Mouse (Mus musculus): Measurements from ENCODE around the gene Cdh4.

Cdh4 gene

DNA sequence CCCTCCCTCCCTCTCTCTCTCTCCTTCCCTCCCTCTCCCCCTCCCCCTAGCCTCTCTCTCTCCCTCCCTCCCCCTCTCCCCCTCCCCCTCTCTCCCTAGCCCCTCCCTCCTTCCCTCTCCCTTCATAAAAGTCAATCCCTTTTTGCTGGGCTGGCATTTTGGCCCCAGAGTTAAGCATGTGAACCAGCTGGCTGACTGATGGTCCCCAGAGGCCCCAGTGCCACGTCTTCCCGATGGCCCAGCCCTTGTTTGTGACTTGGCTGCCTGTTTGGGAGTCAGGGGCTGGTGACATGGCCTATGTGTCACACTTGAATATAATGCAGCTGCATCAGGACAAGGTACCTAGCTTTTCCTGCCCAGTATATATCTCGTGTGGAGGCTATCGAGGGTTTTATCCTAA lies 96.3 kb downstream of the Cdh4 start:
- no peak for DNase-seq (ENCODE audit: low spot score in 2 of 2)

DNA sequence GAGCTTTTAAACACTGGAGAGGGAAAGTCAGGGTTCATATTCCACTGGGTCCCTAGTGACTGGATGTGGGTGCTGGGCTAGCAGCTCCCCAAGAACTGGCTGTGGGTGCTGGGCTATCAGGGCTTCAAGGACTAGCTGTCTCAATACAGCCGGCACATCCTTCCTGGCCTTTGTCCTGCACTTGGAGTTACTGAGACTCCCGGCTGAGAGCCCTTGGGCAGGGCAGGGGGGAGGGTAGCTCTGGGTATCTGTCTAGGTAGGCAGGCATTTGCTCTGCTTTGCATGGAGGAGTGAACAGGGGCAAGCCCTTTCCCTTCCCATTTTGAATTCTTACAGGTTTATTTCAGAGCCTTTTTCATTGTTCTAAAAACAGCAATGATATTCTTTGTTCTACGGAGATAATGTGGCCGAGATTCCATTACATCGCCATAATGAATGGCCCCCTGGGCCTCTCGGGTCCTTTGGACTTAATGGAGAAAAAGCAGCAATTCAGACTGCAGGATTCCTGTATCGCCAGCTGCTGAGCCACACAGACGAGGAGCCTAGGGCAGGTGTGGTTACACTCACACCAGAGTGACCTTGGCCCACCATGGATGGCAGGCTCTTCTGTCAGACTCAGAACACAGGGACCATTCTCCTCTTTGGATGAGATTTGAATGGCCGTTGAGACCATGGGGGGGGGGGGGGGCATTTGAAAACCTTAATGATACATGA lies 97.5 kb downstream of the Cdh4 start:
- DNase-seq (ENCODE audit: low spot score in 2 of 2) = no peak

DNA sequence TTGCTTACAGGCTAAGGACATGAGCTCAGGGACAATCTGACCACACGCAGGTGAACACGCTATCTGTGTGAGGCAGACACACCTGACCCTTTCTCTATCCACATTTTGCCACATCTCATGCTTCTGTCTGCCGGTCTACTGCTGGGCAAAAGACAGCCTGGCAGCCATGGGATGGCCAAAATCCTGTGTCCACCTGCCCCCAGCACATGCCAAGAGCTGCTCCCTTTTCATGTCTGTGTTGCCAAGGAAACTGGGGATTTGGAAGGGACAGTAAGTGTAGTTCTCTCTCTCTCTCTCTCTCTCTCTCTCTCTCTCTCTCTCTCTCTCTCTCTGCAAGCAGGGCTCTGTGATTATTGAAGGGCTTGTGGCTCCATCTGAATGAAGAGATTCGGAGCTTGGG lies 98.9 kb downstream of the Cdh4 start:
- DNase-seq (ENCODE audit: low spot score in 2 of 2) = no peak

DNA sequence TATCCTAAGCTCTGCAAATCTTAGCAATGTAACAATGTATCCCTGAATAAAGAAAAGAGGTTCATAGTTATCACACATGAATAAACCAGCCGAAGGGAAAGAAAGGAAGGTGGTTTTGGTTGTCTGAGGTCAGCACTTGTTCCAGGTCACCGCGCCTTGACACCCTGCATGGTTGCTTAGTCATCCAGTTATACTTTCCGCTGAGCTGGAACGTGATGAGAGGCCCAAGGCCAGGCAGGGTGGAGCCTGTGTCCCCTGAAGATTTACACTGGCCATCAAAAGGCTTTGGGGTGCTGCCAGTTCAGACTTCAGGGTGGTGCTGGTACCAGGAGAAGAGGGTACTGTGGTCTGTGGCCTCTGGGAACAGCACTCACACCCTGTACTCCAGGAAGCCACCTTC lies 105.4 kb downstream of the Cdh4 start:
- DNase-seq (ENCODE audit: low spot score in 2 of 2) = no peak

DNA sequence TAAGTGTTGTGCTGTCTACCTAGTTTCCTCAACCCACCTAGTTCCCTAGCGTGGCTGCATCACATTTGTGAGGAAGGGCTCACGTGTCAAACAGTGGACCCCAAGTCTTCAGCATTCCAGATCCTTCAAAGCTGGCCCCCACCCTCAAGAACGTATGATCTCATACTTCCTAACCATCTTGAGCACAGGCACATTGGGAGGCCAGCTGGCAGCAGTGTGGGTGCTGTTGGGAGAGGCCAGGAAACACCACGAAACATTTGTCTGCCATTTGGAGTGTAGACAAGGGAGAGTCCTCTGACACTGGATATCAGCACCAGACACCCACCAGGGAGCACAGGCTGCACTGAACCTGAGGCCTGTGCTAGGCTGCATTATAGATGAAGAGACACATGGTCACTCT lies 113.7 kb downstream of the Cdh4 start:
- no peak for DNase-seq (ENCODE audit: low spot score in 2 of 2)

DNA sequence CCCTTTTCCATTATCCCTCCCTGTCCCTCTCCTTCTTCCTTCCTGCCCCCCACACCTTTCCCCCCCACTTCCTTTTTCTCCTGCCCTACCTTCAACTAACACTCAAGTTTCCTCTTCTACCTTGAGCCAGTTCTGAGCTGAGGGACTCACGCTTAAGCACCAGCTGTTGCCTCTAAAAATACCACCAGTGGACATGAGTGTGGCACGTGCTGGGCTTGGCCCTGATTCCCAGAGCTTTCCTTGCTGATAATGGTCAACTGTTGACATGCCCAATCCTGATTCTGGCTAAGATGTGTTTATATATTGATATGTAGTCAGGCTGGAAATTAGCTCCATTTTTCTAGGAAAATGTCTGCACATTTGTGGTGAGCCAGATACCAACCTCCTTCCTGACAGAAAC lies 120.1 kb downstream of the Cdh4 start:
- no peak for DNase-seq (ENCODE audit: low spot score in 2 of 2)

DNA sequence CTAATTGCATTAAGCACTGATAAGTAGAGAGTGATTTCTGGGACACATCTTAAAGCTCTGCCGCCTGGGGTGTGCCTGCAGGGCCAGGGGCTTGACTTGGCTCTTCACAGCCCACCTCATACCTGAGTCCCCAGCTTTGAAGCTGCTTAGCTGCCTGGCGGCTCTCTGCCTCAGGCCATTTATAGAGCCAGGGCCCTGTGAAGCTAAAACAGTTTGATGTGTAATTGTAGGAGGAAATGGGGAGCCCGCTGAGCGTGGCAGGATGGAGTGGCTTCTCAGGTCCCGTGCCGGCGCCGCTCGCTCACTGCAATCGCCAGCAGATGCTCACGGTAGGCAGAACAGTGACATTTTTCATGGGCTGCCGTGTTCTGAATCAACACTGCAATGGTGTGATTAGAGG lies 123.4 kb downstream of the Cdh4 start:
- DNase-seq (ENCODE audit: low spot score in 2 of 2) = no peak

DNA sequence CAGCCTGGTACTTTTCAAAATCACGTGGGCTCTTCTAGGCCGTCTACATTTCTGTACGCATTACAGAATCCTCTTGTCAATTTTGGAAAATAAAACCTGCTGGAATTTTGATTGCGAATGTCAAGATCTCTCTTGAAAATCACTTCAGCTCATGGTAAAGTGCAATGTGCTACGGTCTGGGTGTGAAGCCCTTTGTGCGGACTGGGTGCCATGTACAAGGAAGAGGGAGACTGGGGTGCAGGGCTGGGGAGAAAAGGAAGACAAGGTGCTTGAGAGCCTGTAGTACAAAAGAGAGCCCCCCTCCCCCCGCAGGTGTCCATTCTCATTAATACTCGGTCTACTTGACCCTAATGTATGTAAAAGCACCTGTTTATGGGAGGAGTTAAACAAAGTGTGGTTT lies 125.7 kb downstream of the Cdh4 start:
- DNase-seq (ENCODE audit: low spot score in 2 of 2) = no peak

DNA sequence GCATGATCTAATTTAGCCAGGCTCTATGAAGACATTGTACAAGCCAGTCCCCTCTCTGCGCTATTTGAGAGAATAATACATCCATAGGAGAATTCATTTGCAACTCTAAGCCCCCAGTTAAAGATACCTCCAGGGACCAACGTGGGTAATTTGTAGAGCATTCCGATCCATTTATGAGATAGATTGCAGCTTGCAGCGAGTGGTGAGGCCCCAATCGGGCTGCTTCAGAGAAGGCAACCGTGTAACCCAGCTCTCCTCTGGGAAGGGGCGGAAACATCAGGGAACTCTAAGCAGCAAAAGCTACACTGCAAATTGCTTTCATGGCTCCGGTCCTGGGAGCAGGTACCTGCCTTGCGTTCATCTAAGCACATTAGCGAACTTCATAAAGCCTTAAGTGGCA lies 126.9 kb downstream of the Cdh4 start:
- no peak for DNase-seq (ENCODE audit: low spot score in 2 of 2)

DNA sequence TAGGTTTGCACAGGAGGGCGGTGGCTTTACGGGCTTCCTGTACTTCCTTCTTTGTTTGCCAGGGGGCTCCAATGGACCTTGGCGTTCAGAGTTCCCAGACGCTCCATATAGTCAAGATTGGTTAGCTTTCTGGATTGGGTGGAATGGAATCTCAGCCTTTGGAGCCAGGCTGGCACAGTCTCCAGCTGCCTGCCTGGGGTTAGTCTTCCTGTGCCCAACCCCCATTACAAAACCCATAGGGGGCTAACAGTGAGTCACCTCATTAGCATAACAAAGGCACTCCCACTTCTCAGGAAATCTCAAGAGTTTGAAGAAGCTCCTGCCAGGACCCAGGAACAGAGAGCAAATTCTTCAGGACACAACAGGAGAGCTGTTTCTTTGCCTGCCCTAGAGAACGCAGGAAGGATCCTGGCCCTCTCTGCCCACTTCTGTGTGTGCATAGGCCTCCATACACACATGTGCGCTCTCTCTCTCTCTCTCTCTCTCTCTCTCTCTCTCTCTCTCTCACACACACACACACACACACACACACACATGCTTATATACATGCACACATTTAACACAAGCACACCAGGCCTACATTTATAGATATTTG lies 129.0 kb downstream of the Cdh4 start:
- DNase-seq (ENCODE audit: low spot score in 2 of 2) = no peak

DNA sequence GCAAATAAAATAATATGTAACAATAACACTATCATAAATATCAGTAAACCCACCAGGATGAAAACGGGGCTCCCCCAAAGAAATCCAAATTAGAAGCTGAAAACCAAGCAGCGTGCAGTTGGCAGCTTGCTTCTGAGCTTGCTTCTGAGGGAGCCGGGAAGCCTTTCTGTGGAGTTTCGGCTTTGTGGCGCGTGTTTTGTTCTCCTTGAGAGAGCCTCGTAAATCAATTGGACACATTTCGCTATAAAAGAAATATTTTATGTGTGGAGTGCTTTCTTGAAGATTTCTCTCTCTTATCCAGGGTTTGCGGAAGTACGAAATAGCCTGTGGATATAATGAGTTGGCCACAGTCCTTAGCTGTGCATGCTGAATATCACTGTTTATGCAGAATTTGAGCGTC lies 131.1 kb downstream of the Cdh4 start:
- DNase-seq (ENCODE audit: low spot score in 2 of 2) = no peak

DNA sequence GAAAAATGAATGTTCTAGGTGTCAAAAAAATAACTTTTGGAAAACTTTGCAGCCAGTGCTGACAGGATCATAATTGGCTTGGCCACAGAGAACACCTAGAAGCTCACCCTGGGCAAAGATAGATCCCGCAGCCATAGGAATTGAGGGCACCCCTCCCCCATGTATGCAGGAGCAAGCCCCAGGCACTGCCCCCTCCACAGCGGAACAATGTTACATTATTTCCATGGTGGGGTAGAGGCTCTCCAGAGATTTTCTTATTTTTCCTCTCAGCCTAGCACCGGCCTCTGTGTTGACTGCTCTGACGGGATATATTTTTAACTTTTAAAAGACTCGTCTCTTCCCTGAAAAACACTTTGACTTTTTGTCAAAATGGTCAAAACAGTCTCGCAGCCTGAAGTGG lies 131.6 kb downstream of the Cdh4 start:
- DNase-seq (ENCODE audit: low spot score in 2 of 2) = no peak

DNA sequence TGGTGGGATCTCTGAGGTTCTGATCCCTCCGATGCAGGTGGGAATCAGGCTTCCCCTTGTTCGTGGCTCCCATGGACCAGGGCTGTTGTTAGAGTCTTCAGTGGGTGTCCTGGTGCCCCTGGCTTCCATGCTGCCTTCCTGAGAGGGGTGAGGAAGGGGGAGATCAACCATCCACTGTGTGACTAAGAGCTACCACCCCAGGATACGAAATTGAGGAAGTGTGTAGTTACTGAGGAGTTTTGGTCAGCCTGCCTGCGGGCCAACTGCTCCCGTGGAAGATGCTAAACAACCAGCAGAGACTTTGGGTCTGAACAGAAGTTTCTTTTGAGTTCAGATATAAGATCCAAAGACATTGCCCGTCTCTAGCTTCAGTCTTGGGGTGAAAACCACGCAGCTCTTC lies 133.4 kb downstream of the Cdh4 start:
- no peak for DNase-seq (ENCODE audit: low spot score in 2 of 2)

DNA sequence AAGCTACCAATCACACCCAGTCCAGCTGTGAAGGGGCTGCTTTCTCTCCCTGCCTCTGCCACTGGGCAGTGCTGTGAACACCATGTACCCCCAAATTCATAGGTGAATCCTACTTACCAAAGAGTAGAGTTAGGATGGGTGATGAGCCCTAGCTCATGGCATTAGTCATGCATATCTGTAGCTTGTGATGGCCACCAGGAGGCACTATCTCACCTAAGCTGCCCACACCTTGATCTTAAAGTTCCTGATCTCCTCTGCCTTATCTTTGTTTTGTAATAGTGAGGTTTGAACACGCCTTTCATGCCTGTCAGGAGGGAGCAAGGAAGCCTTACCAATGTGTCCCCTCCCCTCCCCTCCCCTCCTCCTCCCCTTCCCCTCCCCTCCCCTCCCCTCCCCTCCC lies 134.0 kb downstream of the Cdh4 start:
- DNase-seq (ENCODE audit: low spot score in 2 of 2) = no peak

DNA sequence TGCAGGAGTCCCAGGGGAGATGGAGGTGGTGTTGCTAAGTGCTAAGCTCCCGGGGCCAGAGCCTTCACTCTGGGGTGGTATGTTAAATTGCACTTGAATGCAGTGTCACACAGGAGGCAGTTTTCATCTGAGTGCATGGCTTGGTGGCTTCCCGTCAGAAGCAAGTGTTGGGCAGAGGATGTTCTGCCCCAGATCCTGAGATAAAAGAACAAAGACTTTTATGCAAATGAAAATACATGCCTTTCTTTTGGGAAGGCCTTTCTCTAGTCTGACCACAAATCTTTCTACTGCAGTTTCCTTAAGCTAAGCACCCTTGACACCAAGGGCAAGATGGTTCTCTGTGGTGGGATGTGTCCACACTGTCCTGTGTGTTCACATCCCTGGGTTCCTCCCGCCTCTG lies 136.1 kb downstream of the Cdh4 start:
- no peak for DNase-seq (ENCODE audit: low spot score in 2 of 2)

DNA sequence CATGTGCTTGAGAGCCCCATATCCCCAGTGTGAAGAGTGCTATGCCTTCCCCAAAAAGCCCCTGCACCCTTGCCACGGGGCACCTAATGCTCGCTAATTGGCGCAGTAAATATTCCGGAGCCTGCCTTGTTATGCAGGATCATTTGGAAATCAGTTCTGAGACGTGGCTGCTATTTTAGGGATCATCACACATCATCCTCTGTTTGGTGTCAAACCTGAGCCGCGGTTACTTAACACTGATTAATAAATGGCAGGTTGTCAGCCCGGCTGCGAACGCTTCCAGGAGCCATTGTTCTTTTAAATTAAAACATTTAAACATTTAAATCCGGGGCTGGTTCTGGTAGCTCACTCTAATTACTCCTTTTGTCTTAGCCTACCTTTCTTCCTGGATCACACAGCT lies 136.6 kb downstream of the Cdh4 start:
- DNase-seq (ENCODE audit: low spot score in 2 of 2) = no peak

DNA sequence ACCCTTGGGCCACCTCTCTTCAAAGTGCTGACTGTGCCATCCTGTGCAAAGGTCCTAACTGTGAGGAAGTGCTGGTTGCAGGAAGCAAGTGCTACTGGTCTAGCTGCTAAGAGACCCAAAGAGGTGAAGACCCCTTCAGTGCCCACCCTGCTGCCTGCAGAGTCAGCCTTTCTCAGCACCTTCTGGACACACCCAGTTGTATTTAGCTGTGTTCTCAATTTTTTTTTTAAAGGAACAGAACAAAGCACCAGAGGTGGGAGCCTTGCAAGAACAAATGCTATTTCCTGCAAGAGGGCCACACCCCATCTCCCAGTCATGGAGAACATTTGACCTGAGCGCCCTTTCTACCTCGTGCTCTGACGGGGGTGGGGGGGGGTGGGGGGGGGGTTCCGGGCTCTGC lies 138.2 kb downstream of the Cdh4 start:
- DNase-seq (ENCODE audit: low spot score in 2 of 2) = no peak

DNA sequence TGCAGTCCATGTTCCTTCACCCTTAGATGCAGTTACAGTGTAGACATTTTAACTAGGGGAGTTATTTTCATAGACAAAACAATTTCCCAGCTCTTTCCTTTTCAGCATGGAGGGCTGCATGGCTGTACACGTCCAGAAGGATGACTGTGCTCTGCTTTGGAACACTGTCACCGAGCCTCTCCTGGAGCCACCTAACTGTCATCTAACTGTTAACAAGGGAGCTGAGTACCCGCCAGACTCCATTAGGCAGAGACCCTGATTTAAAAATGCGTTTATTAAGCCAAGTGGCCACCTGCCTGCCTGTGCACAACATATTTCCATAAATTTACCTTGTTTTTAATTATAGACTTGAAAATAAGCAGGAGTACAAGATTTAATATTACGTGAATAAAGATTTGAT lies 138.8 kb downstream of the Cdh4 start:
- no peak for DNase-seq (ENCODE audit: low spot score in 2 of 2)

DNA sequence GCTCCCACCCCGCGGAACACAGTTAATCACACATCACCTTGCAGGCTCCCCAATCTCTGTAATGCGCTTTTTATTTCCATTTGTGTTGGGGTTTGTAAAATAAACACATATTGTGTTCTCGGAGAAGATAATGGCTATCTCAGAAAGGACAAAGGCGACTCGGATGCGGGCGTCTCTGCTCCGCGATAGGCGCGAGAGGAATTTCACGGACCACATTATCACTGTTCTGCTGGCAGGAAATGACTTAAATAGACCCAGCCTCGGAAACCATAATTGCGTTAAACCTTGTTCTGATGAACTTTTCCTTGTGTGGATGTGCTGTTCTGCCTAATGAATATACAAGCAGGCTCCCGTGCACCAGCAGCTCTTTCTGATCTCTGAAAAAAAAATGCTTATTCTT lies 140.7 kb downstream of the Cdh4 start:
- DNase-seq (ENCODE audit: low spot score in 2 of 2) = no peak

DNA sequence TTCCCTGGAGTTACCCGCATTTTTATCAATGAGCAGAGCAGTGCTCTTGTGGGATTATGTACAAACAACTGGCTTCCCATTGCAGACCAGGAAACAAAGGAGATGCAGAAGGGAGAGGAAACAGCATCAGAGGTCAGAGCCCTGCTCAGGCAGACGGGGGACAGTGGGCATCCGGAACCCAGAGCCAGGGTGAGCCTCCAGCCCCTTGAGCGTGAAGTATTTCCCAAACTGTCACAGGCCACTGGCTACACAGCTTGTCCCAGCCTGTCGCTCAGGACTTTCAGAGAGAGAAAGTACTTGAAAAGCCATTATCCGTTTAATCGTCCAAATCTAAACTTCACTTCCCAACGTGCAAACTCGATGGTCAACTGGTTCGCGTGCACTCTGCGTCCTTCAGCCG lies 142.4 kb downstream of the Cdh4 start:
- no peak for DNase-seq (ENCODE audit: low spot score in 2 of 2)

DNA sequence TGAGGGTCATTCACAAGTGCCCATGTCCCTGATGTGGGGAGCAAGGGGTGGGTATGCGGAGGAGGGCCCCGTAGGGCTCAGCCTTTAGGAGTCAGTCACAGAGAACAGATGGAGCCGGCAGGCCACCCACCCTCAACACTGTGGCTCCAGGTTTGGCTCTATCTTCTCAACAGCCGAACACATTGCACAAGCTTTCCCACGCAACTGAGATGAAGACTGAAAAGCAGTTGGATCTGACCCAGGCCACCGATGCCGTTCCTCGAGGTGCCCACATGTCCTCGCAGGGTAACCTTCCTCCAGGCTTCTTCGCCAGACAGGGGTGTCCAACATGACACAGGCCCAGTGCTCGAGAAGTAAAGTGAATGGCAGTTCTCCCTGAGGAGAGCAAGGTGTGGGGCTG lies 144.2 kb downstream of the Cdh4 start:
- DNase-seq (ENCODE audit: low spot score in 2 of 2) = no peak

DNA sequence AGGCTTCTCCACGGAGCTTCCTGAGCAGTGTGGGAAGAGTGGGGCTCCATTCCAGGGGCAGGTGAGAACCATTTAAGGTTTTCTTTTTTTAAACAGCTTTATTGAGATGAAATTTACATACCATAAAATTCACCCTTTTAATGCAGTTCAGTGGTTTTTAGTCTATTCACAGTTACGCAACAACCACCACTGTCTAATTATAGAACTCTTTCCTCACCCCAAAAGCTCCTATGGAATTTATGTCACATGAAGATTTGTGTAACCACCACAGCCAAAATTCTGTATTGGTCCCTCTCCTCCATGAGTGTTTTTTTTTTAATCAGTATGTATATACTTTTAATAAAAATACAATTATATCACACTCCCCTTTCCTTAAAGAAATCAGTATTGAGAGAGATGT lies 144.8 kb downstream of the Cdh4 start:
- no peak for DNase-seq (ENCODE audit: low spot score in 2 of 2)

DNA sequence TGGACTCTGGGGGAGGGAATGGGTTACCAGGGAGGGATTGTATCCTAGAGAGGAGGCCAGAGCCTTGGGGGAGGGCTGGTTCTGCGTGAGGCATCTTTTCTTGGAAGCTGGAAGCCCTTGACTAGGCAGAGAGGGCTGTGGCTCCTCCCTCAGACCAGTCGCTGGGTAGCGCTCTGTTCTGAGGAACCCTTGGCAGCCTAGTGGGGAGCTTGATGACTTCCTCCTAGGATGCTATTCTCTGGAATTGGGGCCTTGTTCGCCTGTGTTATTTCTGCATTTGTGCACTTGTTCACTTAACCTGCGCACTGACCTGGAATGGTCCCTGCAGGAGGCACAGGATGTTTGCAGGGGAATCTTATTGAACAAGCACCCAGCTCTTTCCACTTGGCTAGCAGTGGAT lies 149.4 kb downstream of the Cdh4 start:
- DNase-seq (ENCODE audit: low spot score in 2 of 2) = no peak

DNA sequence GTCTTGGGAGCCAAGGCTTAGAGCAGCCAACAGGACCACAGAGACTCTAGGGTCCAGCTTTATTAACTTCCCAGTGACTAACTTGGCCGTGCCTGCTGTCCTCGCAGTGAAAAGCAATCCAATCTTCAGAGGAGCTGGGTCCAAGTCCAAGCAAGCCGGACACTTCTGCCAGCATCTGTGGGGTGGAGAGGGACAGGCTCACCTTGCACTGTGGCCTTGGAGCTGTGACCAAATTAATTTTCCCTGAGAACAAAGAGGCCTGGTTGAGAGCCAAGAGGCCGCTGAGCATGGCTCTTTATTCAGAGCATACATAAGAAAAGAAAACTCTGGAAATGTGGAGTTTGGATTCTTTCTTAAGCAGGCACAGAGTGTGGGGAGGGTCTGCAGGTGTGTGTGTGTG lies 152.8 kb downstream of the Cdh4 start:
- DNase-seq (ENCODE audit: low spot score in 2 of 2) = no peak
